Mouse (Mus musculus): ENCODE results near the gene St3gal2. TPM values are rescaled to one million over a fixed set of nuclear protein-coding genes. Genes with fewer than 3 reads are reported as not detected.

The St3gal2 gene
- polyA plus RNA-seq (2012; rRNA removed) (10.6 and 11.7 TPM in 2 replicates), polyA plus RNA-seq (2014; fragmentation: Nextera tagmentation; extraction: Ambion mirVana) (9.6 and 11.8 TPM in 2 replicates)

GRCm38 (mm10) chr8:110919341-110920031 is at the start of gene St3gal2:
Gene St3gal2, plus strand, starts transcription at chr8:110919922.
- Histone ChIP-seq H3K9me3 (ENCODE audit: control insufficient read depth, low read length) (no peaks in the 10 kb centered on the region), H3K36me3 (replicated peaks; ENCODE audit: control insufficient read depth, insufficient read depth, low read depth) (peaks cover 5% of the 10 kb centered on the region), H3K27me3 (ENCODE audit: control insufficient read depth, insufficient read depth, low read length) (no peaks in the 10 kb centered on the region), H3K4me3 (ENCODE audit: insufficient read depth in 1 of 2, low read depth in 2 of 2, low read length in 2 of 2) (peak within 1 kb of the TSS; percentile 79 to 92), H3K27ac (peak within 1 kb of the TSS; percentile 97), H3K9ac (replicated peaks) (peak within 1 kb of the TSS; percentile 95), H3K4me2 (ENCODE audit: low read depth) (peak within 1 kb of the TSS; percentile 90), H3K4me1 (replicated peaks; ENCODE audit: control insufficient read depth in 2 of 2, insufficient read depth in 2 of 2, low read length in 1 of 2) (peaks cover 30 to 40% of the 10 kb centered on the region in 2 experiments)
- 2% methylated on average over 22 of the region's 36 CpGs for WGBS (ENCODE audit: insufficient replicate concordance)
- 0 out of 2 replicates have a peak, but pooled peaks have one; percentile 2 for TF ChIP-seq CTCF (IDR thresholded peaks at IDR 0.05; ENCODE audit: low read depth)
- no peak for TF ChIP-seq EP300 (IDR thresholded peaks at IDR 0.05; ENCODE audit: low read depth)
- DNase-seq (ENCODE audit: low read depth in 3 of 3, low spot score in 3 of 3) (peak; percentile 71 to 75 (median 72)), ATAC-seq (ENCODE audit: insufficient read depth) (peak; percentile 80)

GRCm38 (mm10) chr8:110870501-110870900 is 49.2 kb upstream of the St3gal2 start:
- 86% methylated on average over 2 of the region's 2 CpGs for WGBS (ENCODE audit: insufficient replicate concordance)
- TF ChIP-seq EP300 (IDR thresholded peaks at IDR 0.05; ENCODE audit: low read depth) = no peak
- TF ChIP-seq CTCF (IDR thresholded peaks at IDR 0.05; ENCODE audit: low read depth) = no peak
- Histone ChIP-seq H3K36me3 (replicated peaks; ENCODE audit: control insufficient read depth, insufficient read depth, low read depth) (peaks cover 42% of the 10 kb centered on the region), H3K4me2 (ENCODE audit: low read depth) (no peak overlapping the region), H3K9me3 (ENCODE audit: control insufficient read depth, low read length) (no peaks in the 10 kb centered on the region), H3K4me3 (ENCODE audit: insufficient read depth in 1 of 2, low read depth in 2 of 2, low read length in 2 of 2) (no peak overlapping the region), H3K27ac (no peak overlapping the region), H3K27me3 (ENCODE audit: control insufficient read depth, insufficient read depth, low read length) (no peaks in the 10 kb centered on the region), H3K4me1 (replicated peaks; ENCODE audit: control insufficient read depth in 2 of 2, insufficient read depth in 2 of 2, low read length in 1 of 2) (no peaks in the 10 kb centered on the region), H3K9ac (replicated peaks) (no peak overlapping the region)
- ATAC-seq (ENCODE audit: insufficient read depth) (no peak), DNase-seq (ENCODE audit: low read depth in 3 of 3, low spot score in 3 of 3) (no peak)

GRCm38 (mm10) chr8:110877862-110878261 is 41.9 kb upstream of the St3gal2 start:
- Histone ChIP-seq H3K36me3 (replicated peaks; ENCODE audit: control insufficient read depth, insufficient read depth, low read depth) (peaks cover 47% of the 10 kb centered on the region), H3K9ac (replicated peaks) (no peak overlapping the region), H3K27me3 (ENCODE audit: control insufficient read depth, insufficient read depth, low read length) (no peaks in the 10 kb centered on the region), H3K4me2 (ENCODE audit: low read depth) (no peak overlapping the region), H3K9me3 (ENCODE audit: control insufficient read depth, low read length) (no peaks in the 10 kb centered on the region), H3K4me3 (ENCODE audit: insufficient read depth in 1 of 2, low read depth in 2 of 2, low read length in 2 of 2) (no peak overlapping the region), H3K4me1 (replicated peaks; ENCODE audit: control insufficient read depth in 2 of 2, insufficient read depth in 2 of 2, low read length in 1 of 2) (peaks cover 0 to 2% of the 10 kb centered on the region in 2 experiments; a peak in 1 of 4 replicates), H3K27ac (no peak overlapping the region)
- 13% methylated on average over 4 of the region's 4 CpGs for WGBS (ENCODE audit: insufficient replicate concordance)
- TF ChIP-seq CTCF (IDR thresholded peaks at IDR 0.05; ENCODE audit: low read depth) = no peak
- TF ChIP-seq EP300 (IDR thresholded peaks at IDR 0.05; ENCODE audit: low read depth) = no peak
- DNase-seq (ENCODE audit: low read depth in 3 of 3, low spot score in 3 of 3) (peak in 1 of 3 experiments; percentile 22), ATAC-seq (ENCODE audit: insufficient read depth) (peak; percentile 76)

GRCm38 (mm10) chr8:110881741-110882310 is 37.9 kb upstream of the St3gal2 start:
- TF ChIP-seq EP300 (IDR thresholded peaks at IDR 0.05; ENCODE audit: low read depth) (no peak), CTCF (IDR thresholded peaks at IDR 0.05; ENCODE audit: low read depth) (no peak)
- H3K4me1 ChIP-seq (replicated peaks; ENCODE audit: control insufficient read depth in 2 of 2, insufficient read depth in 2 of 2, low read length in 1 of 2) = peaks cover 0 to 2% of the 10 kb centered on the region in 2 experiments; a peak in 1 of 4 replicates
- H3K4me2 ChIP-seq (ENCODE audit: low read depth) = no peak overlapping the region
- 89% methylated on average over 10 of the region's 10 CpGs for WGBS (ENCODE audit: insufficient replicate concordance)
- DNase-seq (ENCODE audit: low read depth in 3 of 3, low spot score in 3 of 3) (no peak), ATAC-seq (ENCODE audit: insufficient read depth) (no peak)
- no peak overlapping the region for H3K9ac ChIP-seq (replicated peaks)
- H3K27ac ChIP-seq = no peak overlapping the region
- peaks cover 39% of the 10 kb centered on the region for H3K36me3 ChIP-seq (replicated peaks; ENCODE audit: control insufficient read depth, insufficient read depth, low read depth)
- H3K4me3 ChIP-seq (ENCODE audit: insufficient read depth in 1 of 2, low read depth in 2 of 2, low read length in 2 of 2) = no peak overlapping the region
- no peaks in the 10 kb centered on the region for H3K27me3 ChIP-seq (ENCODE audit: control insufficient read depth, insufficient read depth, low read length)
- no peaks in the 10 kb centered on the region for H3K9me3 ChIP-seq (ENCODE audit: control insufficient read depth, low read length)

GRCm38 (mm10) chr8:110883824-110884223 is 35.9 kb upstream of the St3gal2 start:
- Histone ChIP-seq H3K27me3 (ENCODE audit: control insufficient read depth, insufficient read depth, low read length) (no peaks in the 10 kb centered on the region), H3K9me3 (ENCODE audit: control insufficient read depth, low read length) (no peaks in the 10 kb centered on the region), H3K36me3 (replicated peaks; ENCODE audit: control insufficient read depth, insufficient read depth, low read depth) (peaks cover 35% of the 10 kb centered on the region), H3K4me2 (ENCODE audit: low read depth) (no peak overlapping the region), H3K27ac (no peak overlapping the region), H3K4me3 (ENCODE audit: insufficient read depth in 1 of 2, low read depth in 2 of 2, low read length in 2 of 2) (no peak overlapping the region), H3K9ac (replicated peaks) (no peak overlapping the region), H3K4me1 (replicated peaks; ENCODE audit: control insufficient read depth in 2 of 2, insufficient read depth in 2 of 2, low read length in 1 of 2) (no peaks in the 10 kb centered on the region)
- no peak for DNase-seq (ENCODE audit: low read depth in 3 of 3, low spot score in 3 of 3)
- TF ChIP-seq CTCF (IDR thresholded peaks at IDR 0.05; ENCODE audit: low read depth) (no peak), EP300 (IDR thresholded peaks at IDR 0.05; ENCODE audit: low read depth) (no peak)
- 90% methylated on average over 18 of the region's 18 CpGs for WGBS (ENCODE audit: insufficient replicate concordance)
- no peak for ATAC-seq (ENCODE audit: insufficient read depth)

Data from liver, embryonic 14.5 days (tissue).